Mouse (Mus musculus) T-helper 2 cell (primary cell): ENCODE data around the gene Sparcl1.

ENCODE experiments used
- in situ Hi-C: fragments of 300-600 bp; cut with MboI, MseI; formaldehyde crosslinking; loops from one replicate; pipeline ENCODE4 v1.15.1; 2025; ENCODE audit warnings: high pct_unique_total_duplicates

Sparcl1 gene

GRCm38 (mm10) chr5:104062773-104063551, 50.6 kb downstream of the Sparcl1 start:
- in situ Hi-C loops, result no loop called here

- in situ Hi-C loops, result no loop called here
Measured at GRCm38 (mm10) chr5:104061936-104062772, 51.4 kb downstream of the Sparcl1 start.

GRCm38 (mm10) chr5:104060429-104060828, 53.1 kb downstream of the Sparcl1 start:
- in situ Hi-C loops, result no loop called here

DNA sequence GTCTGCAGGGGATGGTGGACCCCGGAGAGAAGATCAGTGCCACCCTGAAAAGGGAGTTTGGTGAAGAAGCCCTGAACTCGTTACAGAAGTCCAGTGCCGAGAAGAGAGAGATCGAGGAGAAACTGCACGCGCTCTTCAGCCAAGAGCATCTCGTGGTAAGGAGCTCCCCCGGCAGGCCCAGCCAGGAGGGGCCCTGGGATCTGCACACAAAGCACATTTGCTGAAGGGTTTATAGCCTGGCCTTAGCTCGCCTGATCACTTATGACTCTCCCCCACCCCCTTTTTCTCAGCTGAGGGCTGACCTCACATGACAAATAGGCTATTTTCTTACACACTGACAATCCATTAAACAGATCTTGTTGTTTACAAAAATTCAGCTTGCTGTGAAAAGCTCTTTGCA, 53.9 kb downstream of the Sparcl1 start:
- in situ Hi-C loops, result loop anchor here (10.0 kb wide), 1 partner anchor 65 kb away; no protein-coding TSS in a partner anchor

- in situ Hi-C loops, result loop anchor here (10.0 kb wide), 1 partner anchor 63 kb away; no protein-coding TSS in a partner anchor
Measured at GRCm38 (mm10) chr5:104058021-104058420, 55.5 kb downstream of the Sparcl1 start.

DNA sequence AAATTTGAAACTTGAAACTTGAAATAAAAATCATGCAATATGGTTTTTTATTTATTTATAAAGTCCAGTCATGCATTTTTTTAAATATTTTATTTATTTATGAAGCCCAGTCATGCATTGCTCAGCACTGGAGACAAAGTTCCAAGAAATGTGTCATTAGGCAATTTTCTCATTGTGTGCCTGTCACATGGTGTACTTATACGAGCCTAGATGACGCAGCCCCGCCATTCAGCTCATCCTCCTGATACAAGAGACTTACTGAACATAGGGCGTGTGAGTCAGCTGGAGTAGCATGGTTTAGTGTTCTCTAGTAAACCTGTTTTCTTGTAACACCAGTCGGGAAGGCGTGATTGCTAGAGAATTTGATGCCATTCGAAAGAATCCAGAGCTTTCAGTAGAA, 57.2 kb downstream of the Sparcl1 start:
- in situ Hi-C loops, result loop anchor here (10.0 kb wide), 1 partner anchor 61 kb away; no protein-coding TSS in a partner anchor

DNA sequence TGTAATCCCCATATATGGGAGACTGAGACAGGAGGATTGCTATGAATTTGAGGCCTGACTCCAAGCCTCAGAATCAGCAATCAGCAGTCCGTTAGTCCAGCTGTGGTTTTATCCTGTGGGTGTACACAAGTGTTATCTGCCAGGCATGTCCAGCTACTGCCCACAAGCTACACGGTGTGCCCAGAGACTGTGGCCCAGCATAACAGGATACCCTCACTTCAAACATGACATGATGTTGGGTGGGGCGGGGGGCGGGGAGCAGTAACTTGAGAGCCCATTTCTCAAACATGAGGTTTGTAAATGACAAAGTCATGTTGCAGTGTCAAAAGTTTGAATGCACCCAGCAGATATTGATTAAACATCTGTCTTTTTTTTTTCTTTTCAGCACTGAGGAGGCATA, 57.7 kb downstream of the Sparcl1 start:
- in situ Hi-C loops, result loop anchor here (10.0 kb wide), 1 partner anchor 61 kb away; no protein-coding TSS in a partner anchor

DNA sequence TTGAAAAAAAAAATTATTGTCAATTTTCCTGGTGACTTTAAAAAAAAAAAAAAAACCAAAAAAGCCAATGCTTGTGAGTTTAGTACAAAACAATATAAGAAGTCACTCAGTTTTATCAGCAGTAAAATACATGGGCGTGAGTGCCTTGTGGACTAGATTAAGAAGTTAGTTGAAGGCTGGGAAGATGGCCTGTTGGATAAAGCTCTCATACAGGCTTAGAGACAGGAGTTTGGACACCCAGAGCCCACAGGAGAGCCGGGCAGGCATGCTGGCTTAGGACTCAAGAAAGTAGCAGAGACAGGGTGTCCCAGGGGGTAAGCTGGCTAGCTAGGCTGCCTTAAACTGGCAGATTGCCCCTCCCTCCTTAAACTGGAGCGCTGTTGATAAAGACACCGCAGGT, 58.6 kb downstream of the Sparcl1 start:
- in situ Hi-C loops, result loop anchor here (5.0 to 10.0 kb wide), 2 partner anchors 38 to 60 kb away; no protein-coding TSS in a partner anchor

DNA sequence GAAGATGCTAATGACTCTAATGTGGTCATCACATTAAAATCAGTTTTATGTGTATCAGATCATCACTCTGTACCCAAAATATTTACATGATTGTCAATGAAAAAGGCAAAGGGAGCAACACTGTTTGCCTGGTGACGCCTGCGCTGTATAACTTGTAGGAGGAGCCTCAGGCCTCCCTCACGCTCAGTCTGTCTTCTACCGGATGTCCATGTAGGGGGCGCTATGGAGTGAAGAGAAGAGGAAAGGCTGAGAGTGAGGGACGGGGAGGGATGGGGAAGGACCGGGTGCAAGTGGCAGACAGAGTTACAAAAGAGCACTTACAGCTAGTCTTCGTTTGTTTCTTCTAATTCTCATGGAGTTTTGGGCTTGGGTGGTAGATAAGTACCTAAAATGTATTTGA, 60.6 kb downstream of the Sparcl1 start:
- in situ Hi-C loops, result loop anchor here (5.0 to 10.0 kb wide), 2 partner anchors 36 to 58 kb away; no protein-coding TSS in a partner anchor

GRCm38 (mm10) chr5:104048139-104048538, 65.4 kb downstream of the Sparcl1 start:
- in situ Hi-C loops, result no loop called here

DNA sequence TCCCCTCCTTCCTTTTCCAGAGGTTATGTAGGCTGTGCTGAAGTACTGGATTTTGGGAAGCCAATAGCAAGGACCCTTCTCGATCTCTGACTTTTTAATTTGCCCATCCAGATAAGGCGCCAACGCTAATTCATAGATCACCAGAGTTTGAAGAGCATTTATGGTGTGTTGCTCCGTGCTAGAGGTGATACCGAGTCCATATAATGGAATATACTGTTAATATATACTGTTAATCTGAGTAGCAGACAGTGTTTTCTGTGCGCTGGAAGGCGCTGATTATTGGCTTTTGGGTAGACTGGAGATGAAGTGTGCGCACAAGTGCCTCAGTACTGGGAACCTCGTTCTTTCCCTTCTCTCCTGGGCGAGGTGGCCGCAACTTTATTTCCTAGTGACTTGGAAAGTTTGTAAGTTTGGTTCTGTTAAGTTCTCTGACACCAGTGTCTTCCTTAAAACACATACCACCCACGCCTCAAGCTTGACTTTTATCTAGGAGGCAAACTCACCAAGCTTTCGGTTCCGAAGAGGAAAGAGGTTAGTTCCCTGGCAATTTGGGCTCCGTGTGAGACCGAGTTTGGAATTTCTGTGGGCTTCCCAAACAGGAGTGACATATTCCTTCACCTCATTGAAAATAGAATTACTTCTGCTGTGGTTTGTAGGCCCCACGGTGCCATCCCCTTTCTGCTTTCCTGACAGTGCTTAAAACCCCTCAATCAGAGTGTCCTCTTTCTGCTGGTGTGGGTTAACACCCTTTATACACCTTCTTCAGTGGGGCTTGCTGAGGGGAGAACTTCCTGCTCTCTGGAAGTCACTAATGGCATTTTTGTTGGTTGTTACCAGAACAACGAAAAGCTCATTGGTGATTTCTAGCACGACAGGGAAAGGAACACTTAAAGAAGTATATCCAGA, 66.1 kb downstream of the Sparcl1 start:
- in situ Hi-C loops, result no loop called here

GRCm38 (mm10) chr5:104046256-104047199, 67.0 kb downstream of the Sparcl1 start, which contains the start of gene Nudt9:
Nudt9 (plus strand) TSS chr5:104046306.
- in situ Hi-C loops, result no loop called here

DNA sequence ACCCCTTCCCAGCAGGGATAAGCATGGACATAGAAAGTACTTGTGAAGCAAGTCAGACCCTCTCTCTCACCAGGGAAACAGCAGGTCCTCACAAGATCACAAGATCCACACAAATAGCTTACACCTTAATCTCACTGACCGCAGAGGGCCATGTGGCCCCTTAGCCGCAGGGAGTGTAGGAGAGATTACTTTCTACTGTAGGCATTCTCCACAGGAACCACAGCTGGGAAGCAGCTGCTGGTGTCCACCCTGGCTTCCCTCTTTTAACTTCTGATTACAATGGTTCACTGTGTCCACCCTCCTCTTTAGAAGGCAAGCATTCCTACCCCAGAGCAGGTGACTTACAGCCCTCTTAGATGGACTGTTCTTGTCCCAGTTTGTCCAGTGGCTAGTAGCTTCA, 69.8 kb downstream of the Sparcl1 start:
- in situ Hi-C loops, result no loop called here

GRCm38 (mm10) chr5:104042906-104043305, 70.6 kb downstream of the Sparcl1 start:
- in situ Hi-C loops, result no loop called here

GRCm38 (mm10) chr5:104039154-104039932, 74.2 kb downstream of the Sparcl1 start:
- in situ Hi-C loops, result no loop called here

GRCm38 (mm10) chr5:104036686-104037085, 76.8 kb downstream of the Sparcl1 start:
- in situ Hi-C loops, result no loop called here

- in situ Hi-C loops, result no loop called here
Measured at GRCm38 (mm10) chr5:104035824-104036223, 77.7 kb downstream of the Sparcl1 start.

DNA sequence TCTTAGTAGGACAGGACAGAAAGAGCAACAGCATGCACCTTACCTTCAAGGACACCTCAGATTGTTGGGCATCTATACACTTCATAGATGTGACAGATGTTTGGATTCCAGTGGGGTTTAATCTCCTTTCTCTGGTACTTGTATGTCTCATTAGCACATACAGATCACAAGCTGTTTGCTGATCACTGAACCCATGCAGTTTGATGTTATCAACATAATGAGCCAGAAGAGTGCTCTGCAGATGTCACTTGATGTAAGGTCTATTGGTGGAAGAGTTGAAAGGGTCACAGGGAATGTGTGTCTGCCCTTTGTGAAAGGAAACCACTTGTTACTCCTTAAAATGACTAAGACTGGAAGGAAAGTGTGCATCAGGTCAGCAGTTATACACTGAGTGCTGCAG, 78.5 kb downstream of the Sparcl1 start:
- in situ Hi-C loops, result no loop called here

- in situ Hi-C loops, result no loop called here
Measured at GRCm38 (mm10) chr5:104032434-104033097, 81.0 kb downstream of the Sparcl1 start.
